Mouse (Mus musculus) CH12.LX (cell line): ENCODE measurements around the gene Cox11. TPM values are rescaled to one million over a fixed set of nuclear protein-coding genes. Genes with fewer than 3 reads are reported as not detected.
A peak's percentile ranks its signal among the peaks of the same experiment; 100 is the strongest.

ENCODE experiments used
- DNase-seq: peaks from one replicate; pipeline ENCODE4 v3.0.0-alpha.2; 2013; ENCODE audit errors: extremely low read depth
- H3K27ac ChIP-seq: 2 replicates; pipeline ENCODE4 v1.5.1; 2012; ENCODE audit warnings: low read depth, mild to moderate bottlenecking, control low read depth, moderate library complexity; ENCODE audit not compliant: insufficient read depth
- H3K27me3 ChIP-seq: replicated peaks from 2 replicates; pipeline ENCODE3; 2012; ENCODE audit warnings: inconsistent platforms
- H3K36me3 ChIP-seq, 2 experiments: replicated peaks in 1 of 2; 2 replicates each; pipeline versions ENCODE3 to v1.6.1; 2012; ENCODE audit warnings: inconsistent platforms in 1 of 2, low read length in 1 of 2, mild to moderate bottlenecking in 1 of 2, mixed read lengths in 1 of 2, moderate library complexity in 1 of 2; ENCODE audit not compliant: control insufficient read depth in 1 of 2, insufficient read depth in 1 of 2
- H3K4me1 ChIP-seq, 2 experiments: 2 replicates each; pipeline ENCODE4 v1.6.1; 2012; ENCODE audit warnings: inconsistent platforms in 1 of 2, moderate library complexity in 1 of 2; ENCODE audit not compliant: insufficient read depth in 2 of 2, control insufficient read depth in 1 of 2
- H3K4me2 ChIP-seq: 2 replicates; pipeline ENCODE4 v1.6.1; 2012; ENCODE audit warnings: low read depth, mild to moderate bottlenecking, control low read depth; ENCODE audit not compliant: poor library complexity, insufficient read depth, severe bottlenecking
- H3K4me3 ChIP-seq, 3 experiments: fragments of 150-350 bp in 1 of 3; sonication (generic) in 1 of 3; replicated peaks in 1 of 3; 2 replicates each; pipeline versions ENCODE3 to v1.5.1; 2011 to 2012; ENCODE audit warnings: low read depth in 2 of 3, low read length in 2 of 3, mild to moderate bottlenecking in 2 of 3, moderate library complexity in 2 of 3, control low read depth in 1 of 3, improper control_type of control experiment in 1 of 3, inconsistent platforms in 1 of 3, mixed read lengths in 1 of 3; ENCODE audit not compliant: poor library complexity in 1 of 3
- H3K79me2 ChIP-seq: replicated peaks from 2 replicates; pipeline ENCODE4 v1.6.1; 2012; ENCODE audit warnings: mild to moderate bottlenecking, moderate library complexity; ENCODE audit not compliant: control insufficient read depth, poor library complexity, insufficient read depth, severe bottlenecking; ENCODE audit errors: extremely low read depth
- H3K9ac ChIP-seq: 2 replicates; pipeline ENCODE4 v1.6.1; 2012; ENCODE audit warnings: low read depth, mild to moderate bottlenecking, control low read depth, moderate library complexity; ENCODE audit not compliant: insufficient read depth
- H3K9me3 ChIP-seq: replicated peaks from 2 replicates; pipeline ENCODE3; 2012; ENCODE audit warnings: low read length, inconsistent platforms, mixed read lengths
- BHLHE40 ChIP-seq: IDR thresholded peaks from 2 replicates; pipeline ENCODE4 v1.6.1; 2011; ENCODE audit warnings: mild to moderate bottlenecking, low read depth, low read length, improper control_type of control experiment
- CTCF ChIP-seq, 2 experiments: IDR thresholded peaks in 1 of 2; conservative IDR thresholded peaks in 1 of 2; 2 replicates each; pipeline ENCODE4 v1.5.1; 2011 to 2012; ENCODE audit warnings: low read depth in 2 of 2, low read length in 2 of 2, improper control_type of control experiment in 1 of 2, inconsistent platforms in 1 of 2, mild to moderate bottlenecking in 1 of 2, moderate library complexity in 1 of 2
- E2F4 ChIP-seq: IDR thresholded peaks from 2 replicates; pipeline ENCODE4 v1.6.1; 2011; ENCODE audit warnings: low read depth, low read length, improper control_type of control experiment; ENCODE audit not compliant: insufficient replicate concordance
- EP300 ChIP-seq: IDR thresholded peaks from 2 replicates; pipeline ENCODE4 v1.6.1; 2011; ENCODE audit warnings: low read length, improper control_type of control experiment
- JUND ChIP-seq: conservative IDR thresholded peaks from 2 replicates; pipeline ENCODE4 v1.6.1; 2011; ENCODE audit warnings: low read depth, low read length, improper control_type of control experiment
- KAT2A ChIP-seq: IDR thresholded peaks from 2 replicates; pipeline ENCODE4 v1.6.1; 2012; ENCODE audit warnings: low read length, improper control_type of control experiment, inconsistent platforms; ENCODE audit not compliant: insufficient replicate concordance
- MAX ChIP-seq: IDR thresholded peaks from 2 replicates; pipeline ENCODE4 v1.6.1; 2011; ENCODE audit warnings: low read length, improper control_type of control experiment
- MAZ ChIP-seq: IDR thresholded peaks from 2 replicates; pipeline ENCODE4 v1.6.1; 2012; ENCODE audit warnings: low read depth, mild to moderate bottlenecking, inconsistent platforms, low read length, improper control_type of control experiment, moderate library complexity
- MEF2A ChIP-seq: IDR thresholded peaks from 2 replicates; pipeline ENCODE4 v1.6.1; 2014; ENCODE audit warnings: low read depth, mild to moderate bottlenecking, inconsistent platforms, low read length, improper control_type of control experiment, borderline replicate concordance
- MYC ChIP-seq: IDR thresholded peaks from 2 replicates; pipeline ENCODE4 v1.6.1; 2011; ENCODE audit warnings: low read depth, mild to moderate bottlenecking, improper control_type of control experiment, low read length
- NELFE ChIP-seq: IDR thresholded peaks from 2 replicates; pipeline ENCODE4 v1.6.1; 2011; ENCODE audit warnings: low read depth, low read length, improper control_type of control experiment
- POLR2AphosphoS2 ChIP-seq: IDR thresholded peaks from 2 replicates; pipeline ENCODE4 v1.6.1; 2011; ENCODE audit warnings: low read depth, low read length, improper control_type of control experiment
- RAD21 ChIP-seq: IDR thresholded peaks from 2 replicates; pipeline ENCODE4 v1.6.1; 2011; ENCODE audit warnings: low read depth, mild to moderate bottlenecking, low read length, improper control_type of control experiment, moderate library complexity
- SMC3 ChIP-seq: IDR thresholded peaks from 2 replicates; pipeline ENCODE4 v1.6.1; 2011; ENCODE audit warnings: low read depth, low read length, improper control_type of control experiment
- USF2 ChIP-seq: conservative IDR thresholded peaks from 2 replicates; pipeline ENCODE4 v1.6.1; 2011; ENCODE audit warnings: low read depth, low read length, improper control_type of control experiment
- ZMIZ1 ChIP-seq: IDR thresholded peaks from 2 replicates; pipeline ENCODE4 v1.6.1; 2012; ENCODE audit warnings: low read depth, mild to moderate bottlenecking, inconsistent platforms, low read length, improper control_type of control experiment
- ZNF384 ChIP-seq: IDR thresholded peaks from 2 replicates; pipeline ENCODE4 v1.6.1; 2012; ENCODE audit warnings: low read depth, low read length, improper control_type of control experiment, inconsistent platforms
- dilution Hi-C: fragments of 300-500 bp; cut with MboI; formaldehyde crosslinking; loops from 2 replicates; pipeline ENCODE4 v1.14.3; 2020; ENCODE audit warnings: low sequenced_read_pairs; ENCODE audit not compliant: extremely low pct_unique_long_range_greater_than_20kb, extremely low pct_ligation_motif_present
- in situ Hi-C: fragments of 300-500 bp; cut with MboI; formaldehyde crosslinking; loops from 3 replicates; pipeline ENCODE4 v1.14.3; 2019; ENCODE audit warnings: low sequenced_read_pairs, low pct_ligation_motif_present, low pct_unique_long_range_greater_than_20kb, mixed read lengths
- polyA plus RNA-seq: library from polyadenylated mRNA; unstranded; fragments of >175 nt; gene quantifications from 2 replicates; pipeline ENCODE4 v1.2.1, GENCODE M21; 2012; ENCODE audit warnings: low read depth; ENCODE audit not compliant: insufficient read length
- total RNA-seq, 2 experiments: library from RNA; depleted of rRNA; stranded (reverse); fragments of 300-350 nt in 1 of 2; fragments of >200 nt in 1 of 2; gene quantifications; 2 replicates each; pipeline ENCODE4 v1.2.3; 2012 to 2014

The Cox11 gene
- total and polyA plus RNA-seq, 3 experiments: 43.2 to 64.3 (median 61.4) TPM

GRCm38 (mm10) chr11:90622500-90622899, 15.5 kb upstream of the Cox11 start:
- Histone ChIP-seq H3K27ac (no peak overlapping the region), H3K36me3 (peaks cover 5 to 17% of the 10 kb centered on the region in 2 experiments), H3K4me2 (no peak overlapping the region), H3K4me1 (peaks cover 0 to 9% of the 10 kb centered on the region in 2 experiments; a peak in 2 of 4 replicates), H3K9me3 (no peaks in the 10 kb centered on the region), H3K79me2 (no peaks in the 10 kb centered on the region), H3K9ac (no peak overlapping the region), H3K4me3 (no peak overlapping the region), H3K27me3 (no peaks in the 10 kb centered on the region)
- TF ChIP-seq MYC (no peak), E2F4 (no peak), KAT2A (no peak), USF2 (no peak), EP300 (no peak), MAZ (no peak), MEF2A (no peak), BHLHE40 (no peak), POLR2AphosphoS2 (no peak), RAD21 (no peak), JUND (no peak), MAX (no peak), NELFE (no peak), ZNF384 (no peak), ZMIZ1 (no peak)
- in situ Hi-C loops: loop anchor here (25.0 kb wide), 1 partner anchor 635 kb away; no protein-coding TSS in a partner anchor
- dilution Hi-C loops: no loop called here
- no peak for DNase-seq

GRCm38 (mm10) chr11:90623477-90623876, 14.5 kb upstream of the Cox11 start:
- H3K4me1 ChIP-seq: peaks cover 0 to 9% of the 10 kb centered on the region in 2 experiments; a peak in 2 of 4 replicates
- no peaks in the 10 kb centered on the region for H3K79me2 ChIP-seq
- dilution Hi-C loops: no loop called here
- no peaks in the 10 kb centered on the region for H3K9me3 ChIP-seq
- peaks cover 5 to 11% of the 10 kb centered on the region in 2 experiments for H3K36me3 ChIP-seq
- H3K4me3 ChIP-seq: no peak overlapping the region
- peak; percentile 60 to 81 for TF ChIP-seq CTCF (conservative IDR thresholded peaks at IDR 0.05 in 1 of 2, IDR thresholded peaks at IDR 0.05 in 1 of 2; ENCODE audit: low read depth in 2 of 2, low read length in 2 of 2)
- peak; percentile 69 for TF ChIP-seq SMC3
- no peak for TF ChIP-seq EP300
- peak; percentile 65 for TF ChIP-seq RAD21
- TF ChIP-seq BHLHE40: no peak
- H3K27ac ChIP-seq: no peak overlapping the region
- H3K9ac ChIP-seq: no peak overlapping the region
- DNase-seq: peak; percentile 65
- H3K27me3 ChIP-seq: no peaks in the 10 kb centered on the region
- in situ Hi-C loops: loop anchor here (25.0 kb wide), 1 partner anchor 636 kb away; no protein-coding TSS in a partner anchor
- H3K4me2 ChIP-seq: no peak overlapping the region
